Mouse (Mus musculus) brain, embryonic 14.5 days (tissue): ENCODE data around the gene Cuedc2.

Experiments used
- CTCF ChIP-seq: fragments of 200-500 bp; IDR thresholded peaks from 2 replicates; pipeline ENCODE4 v1.5.1; 2012; ENCODE audit warnings: inconsistent platforms, mild to moderate bottlenecking, moderate library complexity, borderline replicate concordance; ENCODE audit not compliant: insufficient read depth, insufficient read length; ENCODE audit errors: extremely low read depth
- POLR2A ChIP-seq: fragments of 200-500 bp; IDR thresholded peaks from 2 replicates; pipeline ENCODE4 v1.6.1; 2012; ENCODE audit warnings: mild to moderate bottlenecking, inconsistent platforms, borderline replicate concordance; ENCODE audit not compliant: poor library complexity, insufficient read depth, insufficient read length, severe bottlenecking; ENCODE audit errors: extremely low read depth

DNA sequence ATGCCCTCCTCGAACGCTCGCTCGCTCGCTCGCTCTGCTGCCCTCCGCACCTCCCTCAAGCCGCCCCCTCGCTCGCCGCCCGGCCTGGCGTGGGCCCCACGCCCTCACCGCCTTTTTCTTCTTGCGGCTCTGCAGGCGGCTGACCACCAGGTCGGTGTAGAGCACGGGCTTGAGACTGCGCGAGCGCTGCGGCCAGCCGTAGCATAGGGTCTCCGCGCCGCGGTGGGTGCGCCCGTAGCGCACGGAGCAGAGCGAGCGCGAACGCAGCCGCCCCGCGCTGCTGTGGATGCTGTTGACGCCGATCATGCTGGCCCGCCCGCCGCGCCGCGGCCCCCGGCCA, 21.0 kb downstream of the Cuedc2 start:
- TF ChIP-seq POLR2A (no peak), CTCF (no peak)
